Mouse (Mus musculus) telencephalon, adult 2 months (tissue): ENCODE measurements at regions not wholly inside any gene's neighbourhood (a gene's known extent, or its start where the extent isn't known, plus 50 kb on each side); places are given as distances from the start of the nearest gene placed in this dataset.
A peak's percentile ranks its signal among the peaks of the same experiment; 100 is the strongest.

ENCODE experiments used
- DNase-seq: peaks from one replicate; pipeline ENCODE4 v3.0.0-alpha.2; 2011; ENCODE audit warnings: low read depth, low spot score

GRCm38 (mm10) chr15:67397269-67397668 lies 896.6 kb upstream of the Lrrc6 start:
- no peak for DNase-seq

- no peak for DNase-seq
Measured at GRCm38 (mm10) chr15:67395114-67395513, 894.4 kb upstream of the Lrrc6 start.

- no peak for DNase-seq
Measured at GRCm38 (mm10) chr15:67391918-67392317, 891.2 kb upstream of the Lrrc6 start.

GRCm38 (mm10) chr15:67388514-67388913 lies 887.8 kb upstream of the Lrrc6 start:
- DNase-seq = no peak

GRCm38 (mm10) chr15:67386896-67387295 lies 886.2 kb upstream of the Lrrc6 start:
- no peak for DNase-seq

GRCm38 (mm10) chr15:67373599-67373998 lies 872.9 kb upstream of the Lrrc6 start:
- no peak for DNase-seq

- DNase-seq = no peak
Measured at GRCm38 (mm10) chr15:67373030-67373429, 872.3 kb upstream of the Lrrc6 start.

GRCm38 (mm10) chr15:67364099-67364756 lies 863.5 kb upstream of the Lrrc6 start:
- DNase-seq = no peak

- no peak for DNase-seq
Measured at GRCm38 (mm10) chr15:67361012-67361571, 860.4 kb upstream of the Lrrc6 start.

GRCm38 (mm10) chr15:67357867-67358266 lies 857.2 kb upstream of the Lrrc6 start:
- DNase-seq = peak; percentile 39

GRCm38 (mm10) chr15:67355334-67355733 lies 854.6 kb upstream of the Lrrc6 start:
- DNase-seq = no peak

GRCm38 (mm10) chr15:67354598-67355159 lies 854.0 kb upstream of the Lrrc6 start:
- DNase-seq = no peak

- DNase-seq = no peak
Measured at GRCm38 (mm10) chr15:67349501-67349900, 848.8 kb upstream of the Lrrc6 start.

GRCm38 (mm10) chr15:67345179-67346148 lies 844.8 kb upstream of the Lrrc6 start:
- no peak for DNase-seq

GRCm38 (mm10) chr15:67342050-67342449 lies 841.3 kb upstream of the Lrrc6 start:
- no peak for DNase-seq

- DNase-seq = no peak
Measured at GRCm38 (mm10) chr15:67337040-67337395, 836.3 kb upstream of the Lrrc6 start.

GRCm38 (mm10) chr15:67336294-67337039 lies 835.8 kb upstream of the Lrrc6 start:
- no peak for DNase-seq

- peak; percentile 22 for DNase-seq
Measured at GRCm38 (mm10) chr15:67332521-67332920, 831.8 kb upstream of the Lrrc6 start.

- no peak for DNase-seq
Measured at GRCm38 (mm10) chr15:67320292-67320691, 819.6 kb upstream of the Lrrc6 start.

GRCm38 (mm10) chr15:67315202-67315601 lies 814.5 kb upstream of the Lrrc6 start:
- DNase-seq = no peak

- DNase-seq = no peak
Measured at GRCm38 (mm10) chr15:67313648-67314047, 812.9 kb upstream of the Lrrc6 start.
